Mouse (Mus musculus) heart, embryonic 14.5 days (tissue): ENCODE data around the gene Fam129a. TPM values are rescaled to one million over a fixed set of nuclear protein-coding genes. Genes with fewer than 3 reads are reported as not detected.

Experiments
- ATAC-seq: fragments of 200-750 bp; cut with Nextera tagmentation; 2 replicates; pipeline ENCODE4 v1.8.0; 2017; ENCODE audit warnings: low read depth, moderate TSS enrichment; ENCODE audit not compliant: insufficient number of reproducible peaks, insufficient read depth, low FRiP score
- H3K27ac ChIP-seq, 2 experiments: fragments of 200-500 bp in 1 of 2; fragments of 300-500 bp in 1 of 2; sonication (generic) in 1 of 2; replicated peaks in 1 of 2; 2 replicates each; pipeline ENCODE4 v1.5.1; 2012 to 2014; ENCODE audit warnings: low read depth in 2 of 2, low read length in 2 of 2, control low read depth in 1 of 2, mild to moderate bottlenecking in 1 of 2, mixed read lengths in 1 of 2; ENCODE audit not compliant: control insufficient read depth in 1 of 2, insufficient read depth in 1 of 2
- H3K27me3 ChIP-seq: fragments of 300-500 bp; sonication (generic); 2 replicates; pipeline ENCODE4 v1.6.1; 2014; ENCODE audit warnings: mild to moderate bottlenecking, low read length, control low read depth; ENCODE audit not compliant: control insufficient read depth, insufficient read depth
- H3K36me3 ChIP-seq: fragments of 300-500 bp; sonication (generic); 2 replicates; pipeline ENCODE4 v1.6.1; 2014; ENCODE audit warnings: mild to moderate bottlenecking, control low read depth, low read length, mixed read lengths; ENCODE audit not compliant: control insufficient read depth, insufficient read depth
- H3K4me1 ChIP-seq, 2 experiments: fragments of 200-500 bp in 1 of 2; fragments of 300-500 bp in 1 of 2; sonication (generic) in 1 of 2; 2 replicates each; pipeline ENCODE4 v1.6.1; 2012 to 2014; ENCODE audit warnings: low read length in 2 of 2, control low read depth in 1 of 2, mixed read lengths in 1 of 2; ENCODE audit not compliant: control insufficient read depth in 2 of 2, insufficient read depth in 2 of 2
- H3K4me2 ChIP-seq: fragments of 300-500 bp; sonication (generic); 2 replicates; pipeline ENCODE4 v1.6.1; 2014; ENCODE audit warnings: mild to moderate bottlenecking, low read length
- H3K4me3 ChIP-seq, 2 experiments: fragments of 200-500 bp in 1 of 2; fragments of 300-500 bp in 1 of 2; sonication (generic) in 1 of 2; 2 replicates each; pipeline ENCODE4 v1.5.1; 2012 to 2014; ENCODE audit warnings: low read length in 2 of 2, mild to moderate bottlenecking in 2 of 2, control low read depth in 1 of 2, low read depth in 1 of 2, moderate library complexity in 1 of 2; ENCODE audit not compliant: control insufficient read depth in 1 of 2, insufficient read depth in 1 of 2
- H3K9ac ChIP-seq: fragments of 300-500 bp; sonication (generic); 2 replicates; pipeline ENCODE4 v1.6.1; 2014; ENCODE audit warnings: mild to moderate bottlenecking, low read length
- H3K9me3 ChIP-seq: fragments of 300-500 bp; sonication (generic); 2 replicates; pipeline ENCODE4 v1.6.1; 2016; ENCODE audit warnings: low read length, control low read depth; ENCODE audit not compliant: control insufficient read depth
- WGBS: fragments of 180-500 bp; shearing (Covaris S2); extraction: QIAGEN DNeasy Blood & Tissue Kit; methylation state at CpG from one replicate; pipeline ENCODE4 v1.1.7; 2014; 5-methylcytosine and 5-hydroxymethylcytosine counted together
- polyA plus RNA-seq: library from polyadenylated mRNA; unstranded; fragments of >200 nt; fragmentation: Nextera tagmentation; extraction: Ambion mirVana; gene quantifications from 2 replicates; pipeline ENCODE4 v1.2.1, GENCODE M21; 2014

Fam129a gene
- polyA plus RNA-seq, 1 experiment from 2014 or later: 5.8 TPM

DNA sequence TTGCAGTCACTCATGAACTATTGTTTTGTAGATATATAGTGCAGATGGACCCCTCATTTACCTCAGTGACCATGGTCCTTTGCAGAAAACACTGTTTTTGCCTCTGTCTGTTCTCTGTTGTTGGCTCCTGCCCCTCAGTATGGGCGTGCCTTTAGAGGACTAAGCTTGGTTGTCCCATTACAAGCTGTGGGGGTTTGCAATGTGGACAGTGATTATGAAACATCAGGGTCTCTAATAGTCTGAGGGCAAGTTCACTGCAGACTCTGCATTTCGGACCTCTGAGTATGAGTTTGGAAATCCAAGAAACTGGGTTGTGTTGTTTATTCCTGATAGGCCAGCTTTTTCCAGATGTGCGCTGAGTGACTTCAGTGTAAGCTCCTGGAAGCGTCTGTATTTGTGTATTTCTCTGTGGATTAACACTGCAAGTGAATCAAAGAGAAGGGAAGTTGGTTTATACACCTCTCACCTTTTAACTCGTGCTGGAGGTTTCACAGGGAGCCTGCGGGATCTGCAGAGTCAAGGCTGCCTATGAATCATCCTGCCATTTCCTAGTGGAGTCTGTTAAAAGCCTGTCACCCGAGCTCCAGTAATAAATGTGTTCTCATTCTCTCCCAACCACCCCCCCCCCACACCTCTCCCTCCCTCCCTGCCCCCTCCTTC is 58.7 kb downstream of the Fam129a start:
- ATAC-seq: no peak
- no peaks in the 10 kb centered on the region for H3K27me3 ChIP-seq
- no peak overlapping the region for H3K27ac ChIP-seq
- WGBS: 57% methylated on average over 7 of the region's 7 CpGs
- peaks cover 0 to 11% of the 10 kb centered on the region in 2 experiments; a peak in 2 of 4 replicates for H3K4me1 ChIP-seq
- no peak overlapping the region for H3K4me2 ChIP-seq
- H3K9me3 ChIP-seq: peaks cover 3% of the 10 kb centered on the region; the same call in 1 of the 2 replicates
- H3K36me3 ChIP-seq: no peaks in the 10 kb centered on the region
- no peak overlapping the region for H3K4me3 ChIP-seq
- H3K9ac ChIP-seq: no peak overlapping the region

- Histone ChIP-seq H3K9me3 (peaks cover 3% of the 10 kb centered on the region; the same call in 1 of the 2 replicates), H3K4me1 (peaks cover 0 to 11% of the 10 kb centered on the region in 2 experiments; a peak in 2 of 4 replicates), H3K36me3 (no peaks in the 10 kb centered on the region), H3K9ac (no peak overlapping the region), H3K27ac (no peak overlapping the region), H3K4me2 (no peak overlapping the region), H3K27me3 (no peaks in the 10 kb centered on the region), H3K4me3 (no peak overlapping the region)
- no peak for ATAC-seq
- 91% methylated on average over 2 of the region's 2 CpGs for WGBS
Observed at GRCm38 (mm10) chr1:151630251-151630628, 59.3 kb downstream of the Fam129a start.

- Histone ChIP-seq H3K4me1 (peaks cover 0 to 11% of the 10 kb centered on the region in 2 experiments; a peak in 2 of 4 replicates), H3K27me3 (no peaks in the 10 kb centered on the region), H3K4me2 (no peak overlapping the region), H3K36me3 (no peaks in the 10 kb centered on the region), H3K4me3 (no peak overlapping the region), H3K27ac (no peak overlapping the region; a peak in 1 of 4 replicates), H3K9ac (no peak overlapping the region), H3K9me3 (peaks cover 3% of the 10 kb centered on the region; the same call in 1 of the 2 replicates)
- 58% methylated on average over 2 of the region's 2 CpGs for WGBS
- ATAC-seq: no peak
Observed at GRCm38 (mm10) chr1:151631061-151631460, 60.1 kb downstream of the Fam129a start.

DNA sequence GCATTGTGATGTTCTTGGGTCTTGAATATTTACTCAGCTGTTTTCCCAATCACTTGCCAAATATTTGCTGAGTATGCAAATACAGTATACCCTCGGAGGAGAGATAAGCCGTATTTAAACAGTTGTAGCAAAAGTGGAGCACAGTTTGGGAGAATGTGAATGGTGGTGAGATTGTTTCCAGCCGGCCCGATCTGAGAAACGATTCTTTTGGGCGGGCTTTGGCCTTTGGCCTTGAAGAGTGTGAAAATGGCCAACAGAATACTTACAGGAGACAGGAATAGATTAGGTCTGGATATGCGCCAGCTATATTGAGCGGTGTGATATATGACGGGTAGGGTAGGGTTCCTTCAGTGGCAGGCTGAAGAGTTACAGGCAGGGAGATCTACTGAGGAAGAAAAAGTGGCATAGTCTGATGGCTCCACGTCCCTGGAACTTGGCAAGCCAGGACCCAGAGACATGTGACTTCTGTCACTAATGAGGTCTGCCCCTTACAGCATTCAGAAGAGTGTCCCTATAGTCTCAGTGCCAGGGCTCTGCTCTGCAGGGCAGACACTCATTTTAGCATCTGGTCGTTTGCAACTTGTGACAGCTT is 60.8 kb downstream of the Fam129a start:
- no peaks in the 10 kb centered on the region for H3K36me3 ChIP-seq
- H3K9me3 ChIP-seq: peaks cover 3% of the 10 kb centered on the region; the same call in 1 of the 2 replicates
- H3K9ac ChIP-seq: no peak overlapping the region
- peak overlapping the region; percentile 17; the same call in 1 of the 2 replicates for H3K4me2 ChIP-seq
- no peaks in the 10 kb centered on the region for H3K27me3 ChIP-seq
- peaks cover 0 to 11% of the 10 kb centered on the region in 2 experiments; a peak in 2 of 4 replicates for H3K4me1 ChIP-seq
- no peak for ATAC-seq
- WGBS: 44% methylated on average over 11 of the region's 11 CpGs
- H3K4me3 ChIP-seq: no peak overlapping the region
- H3K27ac ChIP-seq: 0 out of 4 replicates have a peak overlapping the region, but pooled peaks of 1 of the 2 experiments have one; percentile 33

DNA sequence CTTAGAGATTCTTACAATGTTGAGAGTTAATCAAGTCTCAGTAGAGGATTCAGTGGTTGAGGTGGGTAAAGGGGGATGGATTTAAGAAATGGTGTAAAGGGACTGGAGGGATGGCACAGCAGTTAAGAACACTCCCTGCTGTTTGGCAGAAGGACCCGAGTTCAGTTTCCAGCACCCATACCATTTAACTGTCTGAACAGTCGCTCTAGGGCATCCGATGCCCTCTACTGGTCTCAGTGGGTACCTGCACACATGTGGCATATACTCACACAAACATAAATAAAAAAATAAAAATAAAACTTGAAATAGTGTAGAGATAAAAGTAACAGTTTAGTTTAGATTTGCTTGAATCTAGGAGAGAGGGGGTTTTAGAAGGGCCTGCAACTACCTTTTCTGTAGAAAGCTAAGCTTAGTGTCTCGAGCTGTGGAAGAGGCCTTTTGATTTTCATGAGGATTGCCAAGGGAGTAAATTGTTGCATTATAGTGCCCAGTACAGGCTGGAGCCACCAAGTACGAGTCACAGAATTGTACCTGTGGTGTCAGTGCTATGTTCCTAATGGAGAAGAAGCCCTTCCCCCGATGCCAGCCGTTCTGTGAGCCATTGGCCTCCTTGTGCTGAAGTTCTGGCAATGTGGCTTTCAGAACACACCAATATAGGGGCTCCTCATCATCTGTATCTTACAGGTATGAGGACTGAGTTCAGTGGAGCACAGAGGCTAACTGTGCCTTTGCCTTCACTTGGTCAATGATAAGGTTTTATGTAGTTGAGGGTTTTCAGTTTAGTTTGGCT is 61.8 kb downstream of the Fam129a start:
- H3K27me3 ChIP-seq: no peaks in the 10 kb centered on the region
- 89% methylated on average over 7 of the region's 7 CpGs for WGBS
- H3K9ac ChIP-seq: no peak overlapping the region
- no peak for ATAC-seq
- H3K9me3 ChIP-seq: peaks cover 3% of the 10 kb centered on the region; the same call in 1 of the 2 replicates
- H3K4me3 ChIP-seq: no peak overlapping the region
- H3K27ac ChIP-seq: 0 out of 4 replicates have a peak overlapping the region, but pooled peaks of 1 of the 2 experiments have one; percentile 33
- H3K4me2 ChIP-seq: no peak overlapping the region
- H3K36me3 ChIP-seq: no peaks in the 10 kb centered on the region
- H3K4me1 ChIP-seq: peaks cover 0 to 11% of the 10 kb centered on the region in 2 experiments; a peak in 2 of 4 replicates

GRCm38 (mm10) chr1:151636637-151637036 is 65.7 kb downstream of the Fam129a start:
- Histone ChIP-seq H3K9ac (no peak overlapping the region), H3K27me3 (no peaks in the 10 kb centered on the region), H3K9me3 (peaks cover 3% of the 10 kb centered on the region; the same call in 1 of the 2 replicates), H3K4me3 (no peak overlapping the region), H3K4me1 (peaks cover 0 to 6% of the 10 kb centered on the region in 2 experiments; a peak in 2 of 4 replicates), H3K4me2 (no peak overlapping the region), H3K27ac (no peak overlapping the region), H3K36me3 (no peaks in the 10 kb centered on the region)
- ATAC-seq: no peak
- 83% methylated on average over 3 of the region's 3 CpGs for WGBS

GRCm38 (mm10) chr1:151637351-151637922 is 66.5 kb downstream of the Fam129a start:
- peaks cover 3% of the 10 kb centered on the region; the same call in 1 of the 2 replicates for H3K9me3 ChIP-seq
- H3K4me2 ChIP-seq: no peak overlapping the region
- 85% methylated on average over 9 of the region's 9 CpGs for WGBS
- H3K36me3 ChIP-seq: no peaks in the 10 kb centered on the region
- no peak overlapping the region for H3K27ac ChIP-seq
- ATAC-seq: no peak
- no peaks in the 10 kb centered on the region for H3K27me3 ChIP-seq
- H3K4me1 ChIP-seq: no peaks in the 10 kb centered on the region
- H3K4me3 ChIP-seq: no peak overlapping the region
- no peak overlapping the region for H3K9ac ChIP-seq
